Mouse (Mus musculus): ENCODE data around the gene Pdk1. TPM values are rescaled to one million over a fixed set of nuclear protein-coding genes. Genes with fewer than 3 reads are reported as not detected.

The Pdk1 gene
- total RNA-seq, 1 experiment from 2014 or later = 44.4 TPM

DNA sequence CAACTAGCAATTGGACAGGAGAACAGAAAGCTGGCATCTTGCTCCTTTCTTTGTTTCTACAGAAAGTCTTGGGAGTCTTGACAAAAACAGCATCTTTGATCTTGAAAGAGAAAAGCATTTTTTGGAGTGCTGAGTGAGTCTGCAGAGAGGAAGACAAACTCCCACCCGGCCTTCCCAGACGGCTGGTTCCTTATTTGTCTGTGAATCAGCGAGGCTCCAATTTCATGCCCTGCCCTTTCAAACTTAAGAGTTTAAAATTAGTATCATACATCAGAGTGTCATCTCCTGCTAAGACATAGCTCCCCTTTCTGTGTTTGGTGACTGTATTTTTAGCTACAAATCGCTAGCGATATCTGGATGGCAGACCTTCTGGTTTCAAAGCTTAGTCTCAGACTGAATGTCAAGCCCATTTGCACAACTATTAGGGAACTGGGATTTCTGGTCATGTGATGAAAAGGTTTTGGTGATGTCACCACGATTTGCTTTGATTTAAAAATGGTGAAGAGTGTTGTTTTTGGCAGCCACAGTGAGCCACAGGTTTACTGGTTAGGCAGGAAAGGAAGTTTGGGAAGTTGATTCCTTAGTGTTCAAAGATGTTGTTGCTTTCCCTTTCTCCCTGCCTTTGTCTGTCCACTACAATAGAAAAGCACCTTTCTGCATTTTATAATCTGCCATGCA, 65.8 kb downstream of the Pdk1 start:
- no peak for DNase-seq

DNA sequence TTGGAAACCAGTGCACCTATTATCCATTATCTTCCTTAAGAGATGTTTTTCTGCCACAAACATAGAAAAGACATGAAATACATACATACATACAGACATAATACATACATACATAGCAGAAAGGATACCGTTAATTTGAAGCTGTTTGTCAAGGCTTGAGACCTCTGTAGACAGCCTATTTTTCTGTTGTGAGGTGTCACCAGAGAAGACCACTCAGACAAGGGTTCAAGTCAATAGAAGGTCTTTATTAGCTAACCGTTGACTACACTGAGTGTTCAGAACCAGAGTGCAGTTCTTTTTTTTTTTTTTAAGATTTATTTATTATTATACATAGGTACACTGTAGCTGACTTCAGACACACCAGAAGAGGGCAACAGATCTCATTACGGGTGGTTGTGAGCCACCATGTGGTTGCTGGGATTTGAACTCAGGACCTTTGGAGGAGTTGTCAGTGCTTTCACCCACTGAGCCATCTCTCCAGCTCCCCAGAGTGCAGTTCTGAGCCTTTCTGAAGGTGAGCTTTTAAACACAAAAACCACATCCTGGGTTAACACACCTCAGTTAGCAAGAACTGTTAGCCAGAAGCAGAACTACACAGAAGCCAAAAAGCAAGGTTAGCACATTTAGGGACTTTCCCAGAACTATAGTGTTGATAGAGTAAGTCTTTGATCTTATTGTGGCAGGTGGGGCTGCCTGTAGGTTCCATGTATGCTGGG, 68.1 kb downstream of the Pdk1 start:
- DNase-seq = no peak

GRCm38 (mm10) chr2:71941721-71942087, 68.7 kb downstream of the Pdk1 start:
- DNase-seq = no peak

GRCm38 (mm10) chr2:71951212-71951611, 78.2 kb downstream of the Pdk1 start:
- DNase-seq = no peak

Other genes starting within 250 kb of the Pdk1 start
- gene Itga6, start 127.6 kb upstream of the Pdk1 start, total RNA-seq (2021) = 166 and 179 TPM in 2 replicates
- gene Rapgef4, start 108.0 kb downstream of the Pdk1 start, total RNA-seq (2021) = 399 and 527 TPM in 2 replicates

All from adrenal gland, postnatal 25 days (tissue).